Mouse (Mus musculus) inflammation-experienced regulatory T-cells, adult 6 months (primary cell): ENCODE data around the gene Il9. TPM values are rescaled to one million over a fixed set of nuclear protein-coding genes. Genes with fewer than 3 reads are reported as not detected.
A peak's percentile ranks its signal among the peaks of the same experiment; 100 is the strongest.

Source experiments
- ATAC-seq: one replicate; pipeline ENCODE4 v1.8.0; 2017
- polyA plus RNA-seq, 3 experiments: library from polyadenylated mRNA; unstranded; fragments of 100-300 nt; shearing (Covaris generic); gene quantifications; one replicate each; pipeline ENCODE4 v1.2.1; 2017

Il9 gene
- polyA plus RNA-seq, result not detected

GRCm38 (mm10) chr13:56482146-56482545 lies at the start of gene Il9:
TSS of gene Il9 (minus strand) at chr13:56482246.
- no peak for ATAC-seq

- ATAC-seq, result no peak
Observed at GRCm38 (mm10) chr13:56529685-56530084, 47.6 kb upstream of the Il9 start.

- no peak for ATAC-seq
Observed at GRCm38 (mm10) chr13:56529031-56529430, 47.0 kb upstream of the Il9 start.

- no peak for ATAC-seq
Observed at GRCm38 (mm10) chr13:56528281-56528680, 46.2 kb upstream of the Il9 start.

GRCm38 (mm10) chr13:56527846-56528245 lies 45.8 kb upstream of the Il9 start:
- ATAC-seq, result no peak

GRCm38 (mm10) chr13:56526871-56527270 lies 44.8 kb upstream of the Il9 start:
- ATAC-seq, result no peak

- ATAC-seq, result no peak
Observed at GRCm38 (mm10) chr13:56522821-56523167, 40.7 kb upstream of the Il9 start.

GRCm38 (mm10) chr13:56522081-56522820 lies 40.2 kb upstream of the Il9 start, which contains the start of gene Fbxl21:
TSS of gene Fbxl21 (plus strand) at chr13:56522472.
- peak; percentile 95 for ATAC-seq

GRCm38 (mm10) chr13:56516816-56517215 lies 34.8 kb upstream of the Il9 start:
- ATAC-seq, result no peak

- ATAC-seq, result no peak
Observed at GRCm38 (mm10) chr13:56516311-56516710, 34.3 kb upstream of the Il9 start.

GRCm38 (mm10) chr13:56513595-56513994 lies 31.5 kb upstream of the Il9 start:
- no peak for ATAC-seq

- no peak for ATAC-seq
Observed at GRCm38 (mm10) chr13:56509796-56510195, 27.8 kb upstream of the Il9 start.

- ATAC-seq, result peak; percentile 88
Observed at GRCm38 (mm10) chr13:56506871-56507496, 24.9 kb upstream of the Il9 start.

- ATAC-seq, result no peak
Observed at GRCm38 (mm10) chr13:56501866-56502420, 19.9 kb upstream of the Il9 start.

- no peak for ATAC-seq
Observed at GRCm38 (mm10) chr13:56500636-56501035, 18.6 kb upstream of the Il9 start.

GRCm38 (mm10) chr13:56500132-56500531 lies 18.1 kb upstream of the Il9 start:
- no peak for ATAC-seq

GRCm38 (mm10) chr13:56494440-56494839 lies 12.4 kb upstream of the Il9 start:
- no peak for ATAC-seq

- ATAC-seq, result peak; percentile 69
Observed at GRCm38 (mm10) chr13:56488012-56488411, 6.0 kb upstream of the Il9 start.

GRCm38 (mm10) chr13:56478027-56478426 lies 4.0 kb downstream of the Il9 start:
- no peak for ATAC-seq

- ATAC-seq, result no peak
Observed at GRCm38 (mm10) chr13:56477271-56477670, 4.8 kb downstream of the Il9 start.

- peak; percentile 96 for ATAC-seq
Observed at GRCm38 (mm10) chr13:56476790-56477189, 5.3 kb downstream of the Il9 start.

- peak; percentile 32 for ATAC-seq
Observed at GRCm38 (mm10) chr13:56475363-56475762, 6.7 kb downstream of the Il9 start.

- no peak for ATAC-seq
Observed at GRCm38 (mm10) chr13:56472661-56473060, 9.4 kb downstream of the Il9 start.

GRCm38 (mm10) chr13:56471951-56472350 lies 10.1 kb downstream of the Il9 start:
- ATAC-seq, result no peak
